Mouse (Mus musculus): ENCODE data around the gene Tmem156. TPM values are rescaled to one million over a fixed set of nuclear protein-coding genes. Genes with fewer than 3 reads are reported as not detected.

Tmem156 gene
- total and polyA plus RNA-seq, 3 experiments, result 2.6 to 4.1 TPM; not detected in 1

DNA sequence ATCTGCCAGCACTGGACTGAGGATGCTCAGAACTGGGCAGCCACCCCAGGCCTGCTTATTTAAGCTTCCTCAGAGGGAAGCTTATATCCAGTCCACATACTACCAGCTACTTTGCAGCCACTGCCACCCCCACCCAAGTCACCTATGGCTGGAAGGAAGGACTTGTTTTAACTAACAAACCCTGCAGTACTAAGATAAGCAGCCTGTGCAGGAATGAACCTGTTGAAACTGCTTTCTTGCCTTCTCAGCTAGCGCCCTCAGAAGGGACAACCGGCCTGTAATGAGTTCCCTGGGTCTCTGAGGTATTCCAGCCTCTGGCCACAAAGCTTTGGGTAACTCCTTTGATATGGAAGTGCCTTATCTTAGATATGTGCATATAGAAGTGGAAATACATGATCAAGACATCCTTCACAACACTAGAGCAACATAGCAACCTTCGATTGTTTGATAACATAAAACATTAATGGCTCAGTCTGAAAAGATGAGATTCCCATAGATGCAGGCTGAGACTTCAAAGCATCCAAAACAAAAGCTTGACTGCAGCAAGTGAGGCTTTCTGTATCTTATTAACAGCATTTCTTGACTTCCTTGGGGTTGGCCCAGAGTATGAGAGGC, 10.2 kb upstream of the Tmem156 start (continued):
- TF ChIP-seq TBP (IDR thresholded peaks at IDR 0.05; ENCODE audit: low read depth, low read length), result no peak
- no peak for TF ChIP-seq ELF1 (IDR thresholded peaks at IDR 0.05; ENCODE audit: low read depth, low read length)
- TF ChIP-seq MYC (IDR thresholded peaks at IDR 0.05; ENCODE audit: low read depth, low read length), result 0 out of 2 replicates have a peak, but pooled peaks have one; percentile 45
- TF ChIP-seq USF1 (IDR thresholded peaks at IDR 0.05; ENCODE audit: low read depth, low read length), result no peak
- TF ChIP-seq JUND (IDR thresholded peaks at IDR 0.05; ENCODE audit: low read depth, low read length), result no peak
- TF ChIP-seq SMC3 (IDR thresholded peaks at IDR 0.05; ENCODE audit: low read depth, low read length), result no peak
- TF ChIP-seq ETS1 (IDR thresholded peaks at IDR 0.05; ENCODE audit: low read depth, low read length), result no peak
- no peak for TF ChIP-seq POLR2A (IDR thresholded peaks at IDR 0.05; ENCODE audit: control insufficient read depth in 1 of 2, insufficient read depth in 1 of 2, low read depth in 1 of 2, low read length in 2 of 2, poor library complexity in 1 of 2)
- TF ChIP-seq MEF2A (IDR thresholded peaks at IDR 0.05; ENCODE audit: extremely low read depth, insufficient replicate concordance, low read depth, low read length, poor library complexity, severe bottlenecking), result no peak
- no peak for TF ChIP-seq ZNF384 (IDR thresholded peaks at IDR 0.05; ENCODE audit: low read depth, low read length)
- TF ChIP-seq MYB (IDR thresholded peaks at IDR 0.05; ENCODE audit: low read depth, low read length), result no peak

DNA sequence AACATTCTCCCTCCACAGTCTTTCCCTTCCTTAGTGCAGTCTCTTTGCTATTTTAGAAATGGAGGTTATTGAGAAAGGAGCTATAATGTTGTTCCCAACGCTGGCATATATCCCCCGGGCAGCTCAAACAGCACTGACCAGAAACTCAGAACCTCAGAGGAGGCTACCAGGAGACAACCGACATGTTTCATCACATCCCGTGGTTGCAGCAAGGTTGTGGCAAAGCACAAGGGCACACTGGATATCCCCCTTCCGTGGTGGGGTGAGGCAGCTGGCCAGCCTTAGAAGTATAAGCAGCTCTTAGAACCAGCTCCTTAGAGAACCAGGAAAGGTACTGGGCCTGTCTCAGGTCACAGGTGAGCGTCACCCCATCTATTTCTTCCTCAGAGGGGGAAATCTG, 9.7 kb upstream of the Tmem156 start:
- no peak overlapping the region; a peak in 1 of 4 replicates for H3K4me3 ChIP-seq (ENCODE audit: control insufficient read depth in 1 of 2, insufficient read depth in 1 of 2, low read depth in 2 of 2, low read length in 2 of 2)
- H3K9me3 ChIP-seq (replicated peaks; ENCODE audit: insufficient read depth, low read length), result no peaks in the 10 kb centered on the region
- DNase-seq (ENCODE audit: low read depth, low spot score), result no peak
- no peaks in the 10 kb centered on the region for H3K79me2 ChIP-seq (ENCODE audit: control insufficient read depth, insufficient read depth, low read length, poor library complexity)
- H3K27me3 ChIP-seq (ENCODE audit: control insufficient read depth in 1 of 2, insufficient read depth in 2 of 2, low read length in 2 of 2), result no peaks in the 10 kb centered on the region
- H3K4me1 ChIP-seq (ENCODE audit: control insufficient read depth in 1 of 2, insufficient read depth in 2 of 2, low read length in 2 of 2), result peaks cover 5 to 23% of the 10 kb centered on the region in 2 experiments
- peaks cover 0 to 20% of the 10 kb centered on the region in 2 experiments; a peak in 2 of 4 replicates for H3K36me3 ChIP-seq (ENCODE audit: control insufficient read depth in 1 of 2, insufficient read depth in 2 of 2, low read length in 2 of 2)
- no peak for TF ChIP-seq SIN3A (IDR thresholded peaks at IDR 0.05; ENCODE audit: low read length)
- TF ChIP-seq HCFC1 (IDR thresholded peaks at IDR 0.05; ENCODE audit: low read depth, low read length), result no peak
- TF ChIP-seq USF1 (IDR thresholded peaks at IDR 0.05; ENCODE audit: low read depth, low read length), result no peak
- no peak for TF ChIP-seq SMC3 (IDR thresholded peaks at IDR 0.05; ENCODE audit: low read depth, low read length)
- no peak for TF ChIP-seq EP300 (IDR thresholded peaks at IDR 0.05; ENCODE audit: low read depth in 1 of 2, low read length in 2 of 2)
- no peak for TF ChIP-seq RAD21 (IDR thresholded peaks at IDR 0.05; ENCODE audit: low read depth, low read length)
- no peak for TF ChIP-seq ZNF384 (IDR thresholded peaks at IDR 0.05; ENCODE audit: low read depth, low read length)
- H3K27ac ChIP-seq (ENCODE audit: control insufficient read depth, low read depth, low read length), result peak overlapping the region; percentile 64; the same call in 1 of the 2 replicates
- H3K9ac ChIP-seq (ENCODE audit: control insufficient read depth, low read depth, low read length, poor library complexity, severe bottlenecking), result peak overlapping the region; percentile 43

DNA sequence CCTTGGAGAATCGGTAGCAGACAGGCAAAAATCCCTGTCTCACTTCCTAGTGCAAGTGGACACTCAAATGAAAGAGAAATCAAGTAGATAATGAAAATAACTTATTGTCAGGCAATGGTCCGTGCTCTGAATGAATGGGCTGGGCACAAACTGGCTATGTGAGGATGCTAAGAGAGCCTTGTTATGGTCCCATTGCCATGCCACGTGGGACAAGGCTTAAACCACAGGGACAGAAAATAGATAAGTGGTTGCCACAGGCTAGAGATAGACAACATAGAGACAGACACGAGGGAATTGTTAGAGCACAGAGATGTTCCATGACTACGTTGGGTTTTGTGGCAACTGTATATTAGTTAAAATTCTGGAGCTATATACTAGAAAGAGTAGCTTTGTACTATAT, 9.3 kb upstream of the Tmem156 start:
- Histone ChIP-seq H3K27me3 (ENCODE audit: control insufficient read depth in 1 of 2, insufficient read depth in 2 of 2, low read length in 2 of 2) (no peaks in the 10 kb centered on the region), H3K9ac (ENCODE audit: control insufficient read depth, low read depth, low read length, poor library complexity, severe bottlenecking) (no peak overlapping the region), H3K4me1 (ENCODE audit: control insufficient read depth in 1 of 2, insufficient read depth in 2 of 2, low read length in 2 of 2) (peaks cover 5 to 24% of the 10 kb centered on the region in 2 experiments), H3K79me2 (ENCODE audit: control insufficient read depth, insufficient read depth, low read length, poor library complexity) (no peaks in the 10 kb centered on the region), H3K9me3 (replicated peaks; ENCODE audit: insufficient read depth, low read length) (no peaks in the 10 kb centered on the region), H3K27ac (ENCODE audit: control insufficient read depth, low read depth, low read length) (no peak overlapping the region), H3K36me3 (ENCODE audit: control insufficient read depth in 1 of 2, insufficient read depth in 2 of 2, low read length in 2 of 2) (peaks cover 0 to 22% of the 10 kb centered on the region in 2 experiments; a peak in 2 of 4 replicates), H3K4me3 (ENCODE audit: control insufficient read depth in 1 of 2, insufficient read depth in 1 of 2, low read depth in 2 of 2, low read length in 2 of 2) (no peak overlapping the region)
- peak; percentile 48 for DNase-seq (ENCODE audit: low read depth, low spot score)
- TF ChIP-seq NRF1 (IDR thresholded peaks at IDR 0.05; ENCODE audit: insufficient read depth, low read depth, low read length, poor library complexity, severe bottlenecking) (no peak), UBTF (IDR thresholded peaks at IDR 0.05; ENCODE audit: borderline replicate concordance, insufficient read depth, low read depth, low read length) (no peak), ZC3H11A (IDR thresholded peaks at IDR 0.05; ENCODE audit: low read depth, low read length) (no peak), TCF12 (IDR thresholded peaks at IDR 0.05; ENCODE audit: low read depth, low read length) (0 out of 2 replicates have a peak, but pooled peaks have one; percentile 20), MAZ (IDR thresholded peaks at IDR 0.05; ENCODE audit: low read depth, low read length) (no peak), MXI1 (IDR thresholded peaks at IDR 0.05; ENCODE audit: low read depth, low read length) (peak; percentile 77), KAT2A (conservative IDR thresholded peaks at IDR 0.05; ENCODE audit: low read depth, low read length) (no peak), ZKSCAN1 (IDR thresholded peaks at IDR 0.05; ENCODE audit: low read depth, low read length) (no peak), SMC3 (IDR thresholded peaks at IDR 0.05; ENCODE audit: low read depth, low read length) (no peak), MEF2A (IDR thresholded peaks at IDR 0.05; ENCODE audit: extremely low read depth, insufficient replicate concordance, low read depth, low read length, poor library complexity, severe bottlenecking) (no peak), CHD1 (IDR thresholded peaks at IDR 0.05; ENCODE audit: low read depth, low read length) (no peak), ZNF384 (IDR thresholded peaks at IDR 0.05; ENCODE audit: low read depth, low read length) (no peak), MYB (IDR thresholded peaks at IDR 0.05; ENCODE audit: low read depth, low read length) (no peak), ZMIZ1 (IDR thresholded peaks at IDR 0.05; ENCODE audit: low read depth, low read length) (no peak), CTCF (IDR thresholded peaks at IDR 0.05 in 2 of 3, conservative IDR thresholded peaks at IDR 0.05 in 1 of 3; ENCODE audit: control insufficient read depth in 1 of 3, insufficient read depth in 1 of 3, low read depth in 2 of 3, low read length in 3 of 3, poor library complexity in 1 of 3, severe bottlenecking in 1 of 3) (no peak), USF2 (IDR thresholded peaks at IDR 0.05; ENCODE audit: borderline replicate concordance in 1 of 2, insufficient read depth in 1 of 2, low read depth in 1 of 2, low read length in 2 of 2) (no peak)

All from MEL (cell line).